Mouse (Mus musculus): ENCODE measurements around the gene Sirt4. TPM values are rescaled to one million over a fixed set of nuclear protein-coding genes. Genes with fewer than 3 reads are reported as not detected.
"Not testable (repeated sequence)": the region's sequence is repeated elsewhere in the genome, so short reads cannot be mapped to it uniquely, and the experiment has no call there.

Sirt4 gene
- total RNA-seq, 2 experiments from 2014 or later = 37.1 to 37.8 TPM

DNA sequence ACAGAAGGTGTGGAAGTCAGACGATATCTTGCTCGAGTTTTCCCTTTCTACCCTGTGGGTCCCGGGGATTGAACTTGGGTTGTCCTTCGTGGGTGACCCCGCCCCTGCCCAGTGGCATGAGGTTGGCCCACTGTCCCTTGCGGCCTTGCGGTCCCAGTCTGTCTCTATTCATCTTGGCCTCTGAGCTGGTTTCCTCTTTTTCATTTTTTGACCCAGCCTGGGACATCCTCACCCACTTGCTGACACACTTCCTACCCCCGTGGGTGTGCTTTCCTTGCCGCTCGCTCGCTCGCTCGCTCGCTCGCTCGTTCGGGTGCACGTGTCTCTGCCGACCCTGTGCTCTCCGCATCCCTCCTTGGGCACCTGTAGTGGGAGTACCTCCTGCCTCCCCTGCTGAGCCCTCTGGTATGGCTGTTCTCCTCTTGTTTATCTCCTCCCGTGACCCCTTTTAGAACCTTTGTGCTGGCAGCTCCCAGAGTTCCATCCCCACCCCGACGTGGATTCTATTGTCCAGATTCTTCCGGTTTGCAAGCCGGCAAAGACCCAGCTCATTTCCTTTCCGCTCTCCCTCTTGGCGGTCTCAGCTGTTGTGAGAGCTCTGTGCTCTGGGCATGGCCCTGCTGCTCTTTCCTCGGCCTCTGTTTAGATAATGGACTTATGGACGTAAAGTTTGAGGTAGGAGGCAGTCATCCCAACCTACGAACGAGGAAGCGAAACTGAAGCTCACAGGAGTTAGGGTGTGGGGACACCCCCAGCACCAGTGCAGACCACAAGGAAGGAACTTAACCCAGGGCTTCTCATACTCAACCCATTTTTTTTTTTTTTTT, 31.8 kb upstream of the Sirt4 start:
- no peak for DNase-seq (ENCODE audit: low spot score in 2 of 2)

DNA sequence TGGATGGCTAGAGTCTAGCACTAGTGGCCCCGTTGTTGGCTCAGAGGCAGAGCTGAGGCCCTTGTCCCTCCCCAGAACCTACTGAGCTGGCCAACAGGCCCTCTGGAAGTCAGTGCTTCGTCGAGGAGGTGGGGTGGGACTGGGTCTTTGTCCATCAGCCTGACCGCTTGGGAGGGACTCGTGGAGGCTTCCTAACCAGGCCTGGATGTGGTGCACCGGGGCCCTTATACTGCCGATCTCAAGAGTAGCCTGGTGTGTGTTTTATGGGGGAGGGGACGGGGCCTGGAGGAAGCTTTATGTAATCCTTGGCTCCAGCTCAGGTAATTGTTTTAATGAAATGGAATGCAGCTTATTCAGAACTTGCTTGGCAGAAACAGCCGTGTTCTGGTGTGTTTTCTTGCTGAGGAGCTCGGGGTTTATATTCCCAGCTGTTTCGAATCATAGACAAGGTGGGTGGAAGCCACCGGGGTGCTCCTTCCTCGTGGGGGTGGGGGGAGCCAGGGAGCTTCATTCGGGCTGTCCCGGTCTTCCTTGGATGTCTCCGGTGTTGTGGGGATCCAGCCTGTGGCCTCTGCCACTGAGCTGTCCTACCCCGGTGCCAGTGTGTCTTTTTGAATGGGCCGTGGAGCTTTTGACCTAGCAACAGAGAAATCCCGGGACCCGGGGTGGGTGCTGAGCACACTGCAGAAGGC, 30.5 kb upstream of the Sirt4 start:
- DNase-seq (ENCODE audit: low spot score in 2 of 2) = no peak

DNA sequence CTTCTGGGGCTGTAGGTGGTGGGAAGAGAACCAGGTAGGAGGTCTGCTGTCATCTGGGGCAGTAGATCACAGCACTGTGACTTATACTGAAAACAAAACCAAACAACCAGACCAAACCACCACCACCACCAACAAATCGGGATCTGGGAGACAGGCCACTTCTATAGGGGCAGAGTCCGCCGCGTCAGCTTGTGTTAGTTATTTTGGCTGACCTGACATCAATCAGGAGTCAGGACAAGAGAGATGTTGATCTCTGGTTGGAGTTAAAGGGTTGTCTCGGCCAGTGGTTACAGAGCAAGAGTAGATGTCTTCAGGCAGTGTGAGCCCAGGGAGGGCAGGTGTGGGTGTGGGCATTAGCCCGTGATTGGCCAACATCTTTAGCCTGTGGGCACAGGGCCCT, 29.8 kb upstream of the Sirt4 start:
- no peak for DNase-seq (ENCODE audit: low spot score in 2 of 2)

DNA sequence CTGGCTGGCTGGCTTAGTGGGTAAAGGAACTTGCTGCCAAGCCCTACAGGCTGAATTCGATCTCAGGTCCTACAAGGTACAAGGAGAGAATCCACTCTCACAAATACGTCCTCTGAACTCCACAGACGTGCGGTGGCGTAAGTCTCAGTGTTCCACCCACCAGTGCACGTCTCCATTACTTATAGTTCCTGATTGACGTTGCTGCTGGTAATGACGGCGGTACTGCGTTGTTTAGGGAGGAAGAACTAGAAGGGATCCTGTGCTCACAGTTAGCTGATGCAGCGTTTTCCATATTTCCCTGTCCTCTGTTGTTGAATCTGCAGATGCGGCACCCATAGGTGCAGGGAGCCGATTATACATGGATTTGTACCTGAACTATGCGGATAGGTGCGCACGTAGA, 29.2 kb upstream of the Sirt4 start:
- no peak for DNase-seq (ENCODE audit: low spot score in 2 of 2)

DNA sequence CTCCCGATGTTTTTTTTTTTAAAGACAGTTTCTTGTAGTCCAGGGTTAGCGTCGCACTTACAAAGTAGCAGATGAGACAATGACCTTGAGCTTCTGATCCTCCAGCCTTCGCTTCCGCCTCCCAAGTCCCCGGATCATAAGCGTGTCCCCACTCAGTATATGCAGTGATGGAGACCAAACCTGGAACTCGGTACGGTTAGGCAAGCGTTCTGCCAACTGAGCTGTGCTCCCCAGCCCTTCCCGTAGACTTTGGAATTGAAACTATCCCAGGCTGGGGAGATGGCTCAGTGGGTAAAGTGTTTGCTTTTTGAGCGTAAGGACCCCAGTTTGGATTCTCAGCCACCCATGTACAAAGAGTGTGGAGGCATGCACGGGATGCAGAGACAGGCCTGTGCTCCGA, 28.7 kb upstream of the Sirt4 start:
- no peak for DNase-seq (ENCODE audit: low spot score in 2 of 2)

DNA sequence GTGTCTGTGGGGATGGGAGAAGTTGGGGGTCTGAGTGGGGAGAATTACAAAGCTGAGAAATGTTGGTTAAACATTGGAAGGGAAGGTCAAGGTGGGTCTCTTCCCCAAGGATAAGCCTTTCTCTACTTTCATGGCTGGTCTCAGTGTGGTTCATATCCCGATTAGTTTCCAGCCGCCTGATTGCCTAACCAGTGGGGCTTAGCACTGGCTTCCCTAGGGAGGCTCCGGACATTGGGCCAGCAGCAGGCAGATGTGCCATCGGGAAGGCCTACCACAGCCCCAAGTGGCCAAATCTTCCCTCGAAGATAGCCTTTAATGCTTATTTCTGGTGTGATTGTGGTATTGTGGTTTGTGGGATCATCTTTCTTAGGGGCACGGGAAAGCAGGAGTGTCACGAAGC, 27.9 kb upstream of the Sirt4 start:
- DNase-seq (ENCODE audit: low spot score in 2 of 2) = no peak

DNA sequence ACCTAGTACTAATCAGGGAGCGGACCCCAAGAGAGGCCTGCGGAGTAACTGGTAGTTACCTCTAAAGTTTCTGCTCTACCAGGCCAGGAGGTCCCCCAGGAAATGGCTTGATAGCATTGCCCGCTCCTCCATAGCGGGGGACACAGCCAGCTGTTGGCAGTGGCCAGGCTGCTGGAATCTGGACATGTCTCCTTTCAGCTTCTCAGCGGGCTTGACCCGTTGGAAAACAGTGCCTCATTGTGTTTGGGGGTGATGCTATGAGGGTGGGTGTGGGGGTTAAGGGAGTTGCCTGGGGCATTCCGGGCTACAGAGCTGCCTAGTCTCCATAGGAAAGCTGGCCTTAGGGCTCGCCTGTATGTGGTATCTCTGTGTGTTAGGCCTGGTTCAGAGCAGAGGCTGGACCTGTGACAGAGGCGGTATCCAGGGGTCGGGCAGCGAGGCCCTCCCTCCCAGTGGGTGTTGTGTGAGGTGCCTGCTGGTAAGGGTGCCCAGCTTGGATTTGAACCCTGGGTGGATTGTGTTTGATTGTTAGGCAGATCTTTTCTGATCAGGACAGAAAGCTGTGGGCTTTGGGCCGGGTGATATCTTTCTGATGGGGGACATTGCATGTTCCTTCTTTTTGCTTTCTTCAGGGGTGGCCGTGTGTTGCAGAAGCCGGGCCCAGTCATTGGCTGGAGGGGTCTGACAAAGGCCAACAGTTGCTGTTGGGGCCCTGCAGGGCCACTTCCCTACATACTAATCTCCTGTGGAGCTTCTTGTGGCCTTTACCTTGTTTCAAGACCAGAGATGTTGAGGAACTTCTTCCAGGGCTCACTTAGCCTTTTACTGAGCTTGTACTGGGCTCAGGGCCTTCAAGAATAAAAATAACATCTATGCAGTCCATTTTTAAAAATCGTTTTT, 25.5 kb upstream of the Sirt4 start:
- no peak for DNase-seq (ENCODE audit: low spot score in 2 of 2)

DNA sequence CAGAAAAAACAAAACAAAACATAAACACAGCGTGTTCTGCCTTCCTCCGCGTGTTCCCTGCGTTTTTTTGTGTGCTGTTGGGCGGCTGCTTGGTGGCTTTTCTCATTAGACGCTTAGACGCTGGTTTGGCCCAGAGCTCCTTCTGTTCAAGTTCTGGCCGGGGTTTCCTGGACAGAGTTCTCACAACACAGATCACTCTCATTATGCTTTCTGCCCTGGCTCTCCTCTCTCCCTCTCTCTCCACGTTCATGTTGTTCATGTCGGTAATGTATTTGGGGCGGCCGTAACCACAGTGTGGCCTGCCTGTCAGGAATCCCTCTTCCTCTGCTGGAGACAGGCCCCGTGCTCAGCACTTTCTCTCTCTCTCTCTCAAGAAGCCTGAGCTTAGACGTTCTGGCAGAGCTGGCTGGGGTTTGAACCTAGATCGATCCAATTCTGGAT, 24.8 kb upstream of the Sirt4 start:
- no peak for DNase-seq (ENCODE audit: low spot score in 2 of 2)

DNA sequence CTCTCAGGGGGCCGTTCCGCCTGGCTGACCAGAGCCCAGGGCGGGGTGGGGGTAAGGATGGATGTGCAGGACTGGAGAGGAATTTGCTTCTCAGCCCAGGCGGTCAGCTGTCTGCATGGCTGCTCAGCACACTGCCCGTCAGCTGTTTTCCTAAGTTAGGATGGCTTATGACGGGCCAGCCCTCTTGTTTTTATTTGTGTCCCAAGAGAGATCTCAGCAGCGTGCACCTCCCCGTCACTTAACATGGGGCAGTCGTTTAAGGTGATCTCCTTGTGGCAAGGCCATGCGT, 24.3 kb upstream of the Sirt4 start:
- DNase-seq (ENCODE audit: low spot score in 2 of 2) = no peak

DNA sequence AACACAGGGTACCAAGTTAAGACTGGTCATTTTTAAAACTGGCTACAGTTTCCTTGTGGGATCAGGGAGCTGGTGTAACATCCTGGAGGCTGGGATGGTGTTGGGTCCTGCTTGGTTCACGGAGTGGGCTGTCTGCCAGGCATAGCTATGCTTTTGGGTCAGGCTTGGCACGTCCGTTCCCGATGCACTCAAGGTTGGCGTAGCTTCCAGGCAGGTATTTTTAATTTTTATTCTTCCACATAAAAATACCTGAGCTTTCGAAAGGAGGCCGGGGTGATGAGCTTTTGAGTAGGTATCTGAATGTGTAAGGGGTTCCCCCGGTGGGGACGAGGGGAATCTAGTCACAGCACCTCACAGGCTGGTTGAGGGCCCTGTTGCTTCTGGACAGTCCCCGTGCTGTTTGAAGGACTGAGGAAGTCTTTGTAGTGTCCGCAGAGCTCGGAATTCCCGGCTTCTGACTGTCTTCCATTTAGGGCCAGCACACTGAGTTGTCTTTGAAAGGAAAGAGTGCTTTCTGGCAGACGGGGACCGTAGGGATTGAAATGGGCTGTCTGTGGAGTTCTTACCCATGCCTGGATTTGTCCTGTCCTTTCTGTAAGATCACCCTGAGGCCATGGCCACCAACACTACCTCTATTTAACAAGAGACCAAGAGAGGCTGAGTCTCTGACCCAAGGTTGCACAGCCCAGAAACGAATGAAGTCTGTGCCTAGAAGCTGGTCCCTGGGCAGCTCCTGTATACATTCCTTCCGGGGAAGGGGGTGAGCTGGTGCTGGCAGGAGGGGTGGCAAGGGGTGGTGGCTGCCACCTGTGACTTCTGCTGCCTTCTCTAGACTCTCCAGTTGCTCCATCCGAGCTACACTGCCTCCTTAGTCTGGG, 23.7 kb upstream of the Sirt4 start:
- DNase-seq (ENCODE audit: low spot score in 2 of 2) = no peak

DNA sequence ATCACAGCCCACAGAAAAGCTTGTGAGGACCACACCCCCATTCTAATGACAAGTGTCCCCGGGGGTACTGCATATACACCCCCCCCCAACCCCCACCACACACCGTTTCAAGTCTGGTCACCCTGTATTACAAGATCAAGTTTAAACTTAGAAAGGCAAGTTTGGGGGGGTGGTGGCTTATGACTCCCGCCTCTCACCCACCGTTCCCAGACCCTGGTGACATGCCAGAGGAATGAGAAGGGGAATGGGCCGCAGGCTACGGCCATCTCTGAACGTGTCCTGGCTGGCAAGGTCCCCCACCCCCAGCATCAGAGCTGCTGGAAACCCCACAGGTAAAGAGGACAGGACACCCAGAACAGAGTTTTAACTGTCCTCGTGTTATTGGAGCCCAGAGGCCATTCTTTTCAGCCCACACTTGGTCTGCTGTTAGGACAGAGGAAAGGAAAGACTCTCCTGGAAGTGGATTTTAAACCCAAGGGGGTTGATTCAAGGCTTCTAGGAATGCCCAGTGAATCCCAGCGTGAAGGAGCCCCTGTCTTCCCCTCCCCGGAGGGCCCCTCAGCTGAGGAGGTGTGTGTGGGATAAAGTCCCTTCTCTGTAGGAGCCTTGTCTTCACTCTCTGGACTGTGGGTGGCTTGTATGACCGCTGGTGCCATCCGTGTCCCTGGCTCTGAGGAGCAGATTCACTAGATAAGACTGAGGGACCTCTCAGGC, 22.9 kb upstream of the Sirt4 start:
- DNase-seq (ENCODE audit: low spot score in 2 of 2) = no peak

DNA sequence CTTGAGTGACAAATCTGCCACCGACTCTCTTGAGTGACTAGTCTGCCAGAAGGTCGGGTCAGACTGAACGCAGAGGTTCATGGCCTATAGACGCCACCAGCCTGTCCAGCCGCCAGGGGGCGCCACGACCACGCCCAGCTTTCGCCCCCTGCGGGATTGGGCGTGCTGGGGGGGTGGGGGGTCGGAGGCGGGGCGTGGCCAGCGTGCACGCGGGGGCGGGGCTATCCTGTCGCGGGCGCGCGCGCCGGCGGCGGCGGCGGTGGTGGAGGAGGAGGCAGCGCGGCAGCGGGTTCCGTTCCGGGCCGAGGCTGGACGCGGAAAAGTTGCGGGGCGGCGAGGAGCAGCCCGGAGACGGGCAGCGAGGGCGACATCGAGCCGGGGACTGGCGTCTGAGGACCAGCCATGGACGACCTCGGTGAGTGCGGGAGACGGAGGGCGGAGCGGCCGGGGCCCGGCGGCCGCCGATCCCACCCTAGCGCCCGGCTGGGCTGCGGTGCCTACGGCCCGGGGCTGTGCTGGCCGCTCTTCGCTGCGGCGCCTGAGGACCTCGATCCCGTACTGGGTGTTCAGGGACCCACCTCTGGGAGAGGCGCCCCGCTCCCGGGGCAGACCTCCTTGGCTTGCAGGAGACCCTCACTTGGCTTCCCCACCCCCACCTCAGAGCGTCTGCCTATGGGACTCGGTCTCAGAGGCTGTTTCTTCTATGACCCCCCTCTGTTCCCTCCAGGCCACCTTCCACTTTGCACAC, 22.1 kb upstream of the Sirt4 start, which contains the start of gene Pxn:
TSS of gene Pxn (plus strand) at position 223 of the 748 bp plus-strand sequence.
- DNase-seq (ENCODE audit: low spot score in 2 of 2) = peak; percentile 88 to 89

DNA sequence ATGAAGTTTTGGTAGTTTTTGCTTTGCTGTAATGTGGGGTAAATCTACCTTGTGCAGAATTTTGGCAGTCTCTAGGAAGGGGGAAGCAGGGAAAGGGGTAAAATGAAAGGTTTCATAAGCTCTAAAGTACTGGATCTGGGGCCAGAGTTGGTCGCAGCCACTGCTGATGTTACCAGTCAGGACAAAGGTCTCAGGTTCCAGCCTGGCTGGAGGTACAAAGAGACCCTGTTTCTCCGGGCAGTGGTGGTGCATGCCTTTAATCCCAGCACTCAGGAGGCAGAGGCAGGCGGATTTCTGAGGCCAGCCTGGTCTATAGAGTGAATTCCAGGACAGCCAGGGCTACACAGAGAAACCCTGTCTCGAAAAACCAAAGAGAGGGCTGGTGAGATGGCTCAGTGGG, 21.1 kb upstream of the Sirt4 start:
- DNase-seq (ENCODE audit: low spot score in 2 of 2) = not testable (repeated sequence)

DNA sequence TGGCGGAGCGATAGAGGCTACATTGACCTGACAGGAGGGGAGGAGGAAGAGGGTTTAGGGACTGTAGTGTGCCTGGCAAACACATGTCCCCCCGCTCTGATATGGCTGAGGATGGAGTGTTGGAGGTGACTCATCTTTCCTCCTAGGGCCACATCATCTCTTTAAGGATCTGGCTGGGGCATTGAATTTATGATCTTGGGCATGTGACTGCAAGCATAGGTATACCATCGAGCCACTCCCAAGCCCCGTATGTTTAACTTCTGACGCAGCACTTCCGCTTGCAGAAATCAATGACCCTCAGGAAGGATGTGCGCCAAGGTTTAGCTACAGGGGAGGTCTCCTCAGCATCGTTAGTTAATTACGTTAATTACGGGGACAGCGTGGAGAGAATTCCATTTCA, 18.5 kb upstream of the Sirt4 start:
- DNase-seq (ENCODE audit: low spot score in 2 of 2) = no peak

DNA sequence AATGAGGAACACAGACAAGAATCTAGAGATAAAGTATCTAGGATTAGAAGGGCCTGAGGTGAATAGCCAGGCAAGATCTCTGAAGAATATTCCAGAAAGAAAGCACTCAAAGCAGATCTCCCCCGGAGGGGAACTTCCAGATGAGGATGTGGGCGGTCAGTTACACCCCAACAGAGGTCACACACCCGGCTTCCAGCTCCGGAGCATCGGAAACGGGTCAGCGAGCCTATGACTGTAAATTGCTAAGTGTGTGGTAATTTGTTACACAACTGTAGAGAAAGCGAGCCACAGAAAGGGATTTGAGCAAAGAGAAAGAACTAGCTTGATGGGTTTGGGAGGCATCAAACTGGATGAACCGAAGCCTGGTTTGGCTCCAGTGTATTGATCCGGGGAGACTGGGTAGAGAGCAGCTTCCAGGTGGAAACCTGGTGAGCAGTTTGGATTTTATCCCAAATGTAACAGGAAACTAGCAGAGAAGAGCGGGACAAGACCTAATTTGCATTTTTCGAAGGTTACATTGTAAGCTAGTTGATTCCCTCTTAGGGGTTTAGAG, 15.9 kb upstream of the Sirt4 start:
- no peak for DNase-seq (ENCODE audit: low spot score in 2 of 2)

DNA sequence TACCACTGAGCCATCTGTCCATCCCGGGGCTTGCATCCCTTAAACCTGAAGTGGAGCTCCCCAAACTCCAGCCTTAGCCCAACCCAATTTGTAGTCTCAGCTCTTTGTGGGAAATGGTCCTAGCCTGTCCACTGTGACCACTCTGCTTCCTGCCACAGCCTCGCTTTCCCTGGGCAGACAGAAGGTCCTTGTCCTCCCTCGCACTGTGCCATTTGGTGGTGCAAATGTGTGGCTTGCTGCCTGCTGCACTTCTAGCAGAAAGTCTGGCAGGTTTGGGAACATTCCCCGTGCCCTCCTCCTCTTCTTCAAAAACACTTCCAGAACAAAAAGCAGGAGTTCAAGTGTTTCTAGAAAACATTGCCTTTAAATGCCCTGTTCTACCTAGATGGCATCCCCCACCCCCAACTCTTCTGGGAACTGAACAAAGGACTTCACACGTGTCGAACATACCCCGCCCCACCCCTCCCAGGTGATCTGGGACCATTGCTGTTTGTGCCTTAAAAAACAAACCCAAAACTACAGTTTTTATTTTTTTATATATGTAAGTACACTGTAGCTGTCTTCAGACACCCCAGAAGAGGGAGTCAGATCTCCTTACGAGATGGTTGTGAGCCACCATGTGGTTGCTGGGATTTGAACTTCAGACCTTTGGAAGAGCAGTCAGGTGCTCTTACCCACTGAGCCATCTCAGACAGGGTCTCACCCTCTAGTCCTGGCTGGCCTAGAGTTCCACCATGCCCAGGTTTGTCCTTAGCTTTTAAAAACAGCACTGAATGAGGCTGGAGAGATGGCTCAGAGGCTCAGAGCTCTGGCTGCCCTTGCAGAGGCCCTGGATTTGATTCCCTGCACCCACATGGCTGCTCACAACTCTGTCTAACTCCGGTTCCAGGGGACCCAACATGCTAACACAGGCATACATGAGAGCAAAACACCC, 14.0 kb upstream of the Sirt4 start:
- no peak for DNase-seq (ENCODE audit: low spot score in 2 of 2)

DNA sequence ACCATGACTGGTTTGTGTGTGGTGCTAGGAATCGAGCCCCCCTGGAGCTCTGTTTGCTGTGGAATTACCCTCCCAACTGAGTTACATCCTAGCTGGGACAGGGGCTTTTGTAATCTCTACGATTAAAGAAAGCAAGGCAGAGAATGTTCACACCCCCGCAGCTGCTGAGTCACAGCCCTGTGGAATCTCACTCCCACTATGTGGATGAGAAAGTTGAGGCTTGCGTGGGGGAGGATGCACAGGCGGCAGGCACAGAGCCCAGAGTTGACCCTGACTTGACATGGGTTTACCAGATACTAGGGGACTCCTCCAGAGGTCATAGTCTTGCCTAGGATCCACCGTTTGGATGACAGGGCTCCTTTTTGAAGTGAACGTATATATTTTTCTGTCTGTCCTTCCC, 12.5 kb upstream of the Sirt4 start:
- DNase-seq (ENCODE audit: low spot score in 2 of 2) = peak in 1 of 2 experiments; percentile 49

DNA sequence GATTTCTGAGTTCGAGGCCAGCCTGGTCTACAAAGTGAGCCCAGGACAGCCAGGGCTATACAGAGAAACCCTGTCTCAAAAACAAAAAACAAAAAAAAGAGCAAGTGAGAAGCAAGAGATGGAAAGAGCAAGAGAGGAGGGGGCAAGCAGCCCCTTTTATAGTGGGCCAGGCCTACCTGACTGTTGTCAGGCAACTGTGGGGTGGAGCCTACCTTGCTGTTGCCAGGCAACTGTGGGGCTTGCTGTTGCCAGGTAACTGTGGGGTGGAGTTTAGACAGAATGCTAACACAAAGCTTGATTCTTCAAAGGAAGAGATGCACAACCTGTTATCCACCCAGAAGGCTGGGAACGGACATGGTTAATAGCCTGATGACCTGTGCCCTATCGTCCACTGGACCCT, 11.1 kb upstream of the Sirt4 start:
- DNase-seq (ENCODE audit: low spot score in 2 of 2) = not testable (repeated sequence)
